Mouse (Mus musculus) hindlimb bud, embryonic 11.5 days (tissue): Measurements from ENCODE around the gene Adgrf5.
A peak's percentile ranks its signal among the peaks of the same experiment; 100 is the strongest.
"Not testable (repeated sequence)": the region's sequence is repeated elsewhere in the genome, so short reads cannot be mapped to it uniquely, and the experiment has no call there.

Experiments
- DNase-seq: peaks from one replicate; pipeline ENCODE4 v3.0.0-alpha.2; 2012; ENCODE audit warnings: low read depth, low spot score; ENCODE audit errors: extremely low spot score

Adgrf5 gene

DNA sequence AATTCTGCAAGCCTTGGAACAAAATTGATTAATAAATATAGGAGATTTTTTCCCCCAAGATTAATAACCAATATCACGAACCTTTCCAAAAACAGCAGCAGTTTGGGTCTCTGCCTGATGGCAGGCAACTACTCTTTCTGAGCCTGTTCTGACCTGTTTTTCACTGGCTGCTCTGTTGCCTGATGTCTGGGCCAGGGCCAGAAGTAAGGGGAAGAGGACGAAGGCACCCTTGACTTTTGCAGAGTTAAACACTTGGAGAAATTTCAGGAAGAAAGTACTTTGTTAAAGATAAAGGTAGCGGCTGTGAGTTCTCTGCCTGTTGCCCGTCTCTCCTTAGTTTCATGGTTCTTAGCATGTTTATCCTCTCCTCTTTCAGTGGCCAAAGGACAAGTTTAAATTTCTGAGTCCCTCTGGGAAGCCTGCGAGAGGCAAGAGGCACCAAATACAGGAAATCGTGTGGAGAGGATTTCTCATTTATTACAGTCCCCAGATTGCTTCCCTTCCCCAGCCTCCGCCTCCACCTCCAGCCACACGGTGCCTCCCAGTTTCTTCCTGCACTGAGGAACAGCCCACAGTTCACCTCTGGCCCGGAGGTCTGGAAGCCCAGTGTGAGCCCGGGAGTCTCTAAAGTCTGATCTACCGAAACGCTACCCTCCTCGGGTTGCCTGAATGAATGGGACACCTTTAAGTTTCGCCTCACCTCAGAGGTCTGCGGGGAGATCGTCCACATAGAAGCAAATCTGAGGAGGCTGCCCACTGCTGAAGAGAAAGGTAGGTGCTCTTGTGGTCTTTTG lies at the start of gene Adgrf5:
Adgrf5 (plus strand) TSS at position 626 of the 794 bp plus-strand sequence.
- DNase-seq = no peak

DNA sequence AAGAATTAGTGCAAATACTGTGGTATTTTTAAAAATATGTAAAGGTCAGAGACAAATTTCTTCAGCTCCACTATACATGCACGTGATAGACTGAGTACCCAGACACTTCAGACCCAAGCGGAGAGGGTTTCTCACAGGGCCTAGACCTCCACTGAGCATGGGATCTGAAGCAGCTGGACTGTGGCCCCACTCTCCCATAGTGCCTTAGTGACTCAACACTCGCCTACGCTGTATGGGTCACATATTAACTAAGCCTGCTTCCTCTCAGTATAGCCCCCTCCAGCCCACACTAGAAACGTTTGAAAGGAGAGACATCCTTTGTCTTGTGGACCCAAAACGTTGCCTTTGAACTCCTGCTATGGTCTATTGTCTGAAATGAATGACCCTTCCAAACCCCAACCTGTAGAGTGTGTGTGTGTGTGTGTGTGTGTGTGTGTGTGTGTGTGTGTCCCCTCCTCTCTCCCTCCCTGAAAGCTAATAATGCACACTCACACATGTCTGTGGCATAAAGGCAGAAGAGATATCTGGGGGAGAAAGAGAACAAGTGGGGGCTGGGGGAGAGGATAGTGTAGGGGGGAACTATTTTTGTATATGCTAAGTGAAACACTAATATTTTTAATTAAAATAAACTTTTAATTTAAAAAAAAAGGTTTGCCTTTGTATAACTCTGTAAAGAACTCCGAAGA lies 34.1 kb upstream of the Adgrf5 start:
- DNase-seq = no peak

DNA sequence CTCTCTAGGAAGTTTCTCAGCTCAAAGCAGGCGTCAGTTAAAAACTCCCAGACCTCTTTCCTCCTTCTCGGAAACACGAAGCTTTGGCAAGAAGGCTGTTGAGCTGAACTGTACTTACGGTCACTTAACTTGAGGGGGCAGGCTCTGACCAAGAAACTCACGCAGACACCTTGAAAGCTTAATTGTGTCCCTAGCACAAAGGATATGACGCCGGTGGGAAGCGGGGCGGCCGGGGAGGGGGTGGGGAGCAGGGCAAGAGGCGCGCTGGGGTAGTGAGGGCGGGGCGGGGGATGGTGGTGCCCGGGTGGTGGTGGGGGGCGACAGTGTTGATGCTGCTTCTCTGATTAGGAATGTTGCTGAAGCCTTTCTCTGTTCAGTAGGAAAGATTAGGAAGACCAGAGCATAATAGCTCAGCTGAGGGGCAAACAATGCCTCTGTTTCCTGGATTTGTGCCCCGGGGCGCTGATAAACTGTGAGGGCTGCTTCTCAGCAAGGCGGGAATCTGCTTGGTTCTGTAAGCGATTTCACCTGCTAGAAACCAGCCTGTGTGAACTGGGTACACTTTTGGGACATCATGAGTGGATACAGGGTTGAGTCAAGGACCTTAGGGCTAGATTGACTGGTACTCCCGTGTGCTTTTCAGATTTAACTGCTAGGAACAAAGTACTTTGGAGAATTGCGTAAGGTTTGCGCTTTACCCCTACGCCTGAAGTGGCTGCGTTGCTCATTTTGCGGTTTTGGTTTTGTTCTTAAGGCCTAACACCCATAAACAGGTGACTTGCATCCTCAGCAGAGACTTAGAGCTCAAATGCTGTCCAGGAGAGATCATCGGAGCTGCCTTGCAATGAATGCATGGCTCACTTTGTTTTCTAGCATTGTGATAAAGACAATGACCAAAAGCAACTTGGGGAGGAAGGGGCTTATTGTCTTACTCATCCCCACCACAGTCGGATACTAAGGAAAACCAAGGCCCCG lies 33.2 kb upstream of the Adgrf5 start:
- DNase-seq = peak; percentile 52

DNA sequence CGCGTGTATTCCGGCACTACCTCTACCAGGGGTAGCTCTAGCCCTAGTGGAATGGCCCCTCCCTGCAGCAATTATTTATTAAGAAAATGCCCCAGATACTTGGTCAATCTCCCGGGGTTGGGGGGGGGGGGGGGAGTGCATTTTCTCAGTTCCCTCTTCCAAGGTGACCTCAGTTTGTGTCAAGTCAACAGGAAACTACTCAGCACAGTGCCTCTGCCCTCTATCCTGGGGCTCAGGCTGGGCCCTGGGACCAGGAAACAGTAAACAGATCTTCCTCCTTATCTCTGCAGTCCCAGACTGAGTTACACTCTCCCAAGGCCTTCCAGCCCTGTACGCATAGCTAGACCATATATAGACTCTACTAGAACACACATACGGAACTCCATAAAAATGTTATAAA lies 32.4 kb upstream of the Adgrf5 start:
- no peak for DNase-seq

DNA sequence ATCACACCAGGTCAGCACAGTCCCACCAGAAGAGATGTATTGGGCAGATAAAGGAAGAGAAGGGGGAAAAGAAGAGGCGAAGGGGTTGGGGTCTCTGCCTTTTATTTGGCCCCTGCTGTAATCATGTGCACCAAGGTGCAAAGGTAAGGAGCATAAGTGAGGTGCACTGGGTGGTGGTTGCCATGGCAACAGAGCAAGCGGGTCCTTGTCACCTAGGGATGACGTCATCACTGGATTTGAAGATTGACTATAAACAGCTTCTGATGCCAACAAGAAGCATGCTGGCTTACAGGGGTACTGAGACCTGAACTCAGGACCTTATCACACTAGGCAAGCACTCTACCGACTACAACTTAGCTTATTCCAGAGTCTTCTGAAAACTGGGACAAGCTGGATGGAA lies 31.0 kb upstream of the Adgrf5 start:
- DNase-seq = no peak

DNA sequence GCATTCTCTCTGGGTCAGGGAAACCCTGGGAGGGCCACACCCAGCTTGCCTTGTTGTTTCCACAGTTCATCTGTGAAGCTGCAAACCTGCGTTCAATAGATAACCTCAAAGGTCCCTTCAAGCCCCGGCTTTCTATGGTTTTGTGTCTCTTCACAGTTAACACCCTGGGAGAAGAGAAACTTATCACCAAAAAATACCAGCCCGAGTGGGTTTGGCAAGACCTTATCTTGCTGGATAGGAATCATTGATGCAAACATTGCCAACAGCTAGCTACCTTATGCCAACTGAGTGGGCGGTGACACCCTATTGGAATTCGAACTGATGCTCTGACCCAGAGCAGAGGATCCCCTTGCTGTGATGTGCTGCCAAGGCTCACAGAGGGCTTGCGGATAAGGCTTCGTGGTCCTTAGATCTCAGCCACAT lies 30.5 kb upstream of the Adgrf5 start:
- DNase-seq = no peak

DNA sequence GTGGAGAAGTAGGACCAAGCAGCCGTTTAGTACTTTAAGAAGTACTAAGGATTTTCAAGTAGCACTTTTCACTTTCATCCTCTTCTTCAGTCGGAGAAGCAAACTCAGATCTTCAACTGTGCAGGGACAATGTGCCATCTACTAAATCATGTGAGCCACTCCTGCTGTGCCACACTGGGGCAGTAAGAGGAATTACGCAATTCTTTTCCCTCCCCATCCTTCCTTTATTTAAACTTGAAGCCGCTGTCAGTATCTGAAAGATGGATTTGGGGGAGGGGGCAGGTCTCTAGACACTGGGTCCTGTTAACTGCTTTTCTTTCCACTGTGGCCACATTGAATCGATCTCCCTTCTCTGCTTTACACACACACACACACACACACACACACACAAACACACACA lies 27.6 kb upstream of the Adgrf5 start:
- DNase-seq = no peak

DNA sequence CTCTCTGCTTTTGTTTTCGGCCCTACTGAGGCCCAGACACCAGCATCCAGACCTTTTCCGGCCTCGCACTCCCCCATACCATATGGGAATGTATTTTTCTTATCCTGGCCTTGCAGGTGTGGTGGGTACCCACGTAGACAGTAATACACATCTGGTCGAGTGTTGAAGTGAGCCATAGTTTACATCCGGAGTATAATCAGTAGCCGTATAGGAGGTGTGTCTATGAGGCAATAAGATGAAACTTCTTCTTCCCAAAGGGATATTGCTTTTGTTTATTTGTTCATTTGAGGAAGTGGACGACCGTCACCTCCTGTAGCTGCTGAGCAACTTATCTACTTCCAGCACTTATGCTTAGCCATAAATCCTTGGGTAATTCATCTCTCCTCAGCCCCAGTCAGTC lies 26.2 kb upstream of the Adgrf5 start:
- no peak for DNase-seq

DNA sequence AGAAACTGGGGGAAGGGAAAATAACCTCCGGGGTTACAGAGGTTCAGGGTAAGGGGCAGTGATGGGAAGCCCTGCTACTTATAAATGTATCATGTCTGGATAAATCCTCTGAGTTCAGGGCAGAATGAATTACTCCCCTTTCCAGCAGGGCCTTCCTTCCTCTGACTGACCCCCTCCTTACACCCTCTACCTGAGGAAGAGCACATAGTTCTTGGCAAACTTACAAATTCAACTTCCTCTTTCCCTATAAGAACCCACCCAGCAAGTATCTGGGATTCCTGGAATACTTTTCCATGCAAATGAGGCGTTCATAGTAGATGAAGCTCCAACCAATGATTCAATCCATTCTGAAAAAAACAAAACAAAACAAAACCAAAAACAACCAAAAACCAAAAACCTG lies 22.6 kb upstream of the Adgrf5 start:
- DNase-seq = no peak

DNA sequence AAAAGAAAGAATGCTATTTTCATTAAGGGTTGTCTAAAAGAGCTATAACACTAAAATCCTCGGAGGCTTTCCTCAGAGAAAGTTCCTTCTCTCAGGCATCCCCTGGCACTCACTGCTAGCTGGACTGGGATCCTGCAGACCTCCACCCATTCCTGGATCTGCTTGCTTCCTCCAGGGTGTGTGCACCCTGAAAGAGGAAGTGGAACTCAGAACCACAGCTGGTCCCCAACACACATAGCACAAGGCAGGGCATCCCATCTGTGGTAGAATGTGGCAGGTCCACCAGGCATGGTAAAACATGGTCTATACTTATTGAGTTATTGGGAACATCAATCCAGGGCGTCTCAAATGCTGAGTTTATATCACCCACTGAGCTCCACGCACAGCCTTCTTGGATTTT lies 22.0 kb upstream of the Adgrf5 start:
- no peak for DNase-seq

DNA sequence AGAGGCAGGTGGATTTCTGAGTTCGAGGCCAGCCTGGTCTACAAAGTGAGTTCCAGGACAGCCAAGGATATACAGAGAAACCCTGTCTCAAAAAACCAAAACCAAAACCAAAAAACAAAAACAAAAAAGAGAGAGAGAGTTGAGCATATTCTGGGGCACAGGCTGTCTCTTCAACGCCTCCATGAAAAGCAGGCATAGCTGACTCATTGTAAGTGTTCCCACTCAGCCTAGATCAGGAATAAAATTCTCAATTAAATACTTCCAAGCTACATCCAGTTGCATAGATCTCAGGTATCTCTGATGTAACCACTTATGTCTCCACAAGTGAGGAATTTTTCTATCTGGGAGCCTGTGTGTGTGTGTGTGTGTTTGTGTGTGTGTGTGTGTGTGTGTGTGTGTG lies 13.8 kb upstream of the Adgrf5 start:
- DNase-seq = not testable (repeated sequence)

DNA sequence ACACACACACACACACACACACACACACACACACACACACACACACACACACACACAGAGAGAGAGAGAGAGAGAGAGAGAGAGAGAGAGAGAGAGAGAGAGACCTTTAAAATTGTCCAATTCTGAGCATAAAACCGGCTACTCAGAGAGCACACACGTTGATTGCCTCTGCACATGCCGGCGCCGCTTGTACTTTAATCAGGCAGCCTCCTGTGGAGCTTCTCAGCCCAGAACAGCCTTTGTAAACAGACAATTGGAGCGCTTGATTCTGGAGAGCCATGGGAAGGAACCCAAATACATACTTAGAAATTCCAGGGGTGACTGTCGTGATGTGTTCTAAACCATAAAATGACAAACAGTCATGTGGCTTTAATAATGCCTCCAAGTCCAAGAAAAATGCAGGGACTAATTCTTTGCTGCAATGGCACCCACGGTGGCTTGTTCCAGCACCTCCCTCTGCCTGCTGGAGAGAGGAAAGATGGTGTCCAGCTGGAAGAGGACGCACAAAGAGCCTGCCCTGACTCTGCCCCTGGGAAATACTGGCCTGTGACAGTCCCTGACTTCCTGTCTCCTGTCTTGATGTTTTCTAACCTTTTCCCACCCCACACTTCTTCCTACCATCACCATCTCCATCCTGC lies 2.2 kb upstream of the Adgrf5 start:
- no peak for DNase-seq

DNA sequence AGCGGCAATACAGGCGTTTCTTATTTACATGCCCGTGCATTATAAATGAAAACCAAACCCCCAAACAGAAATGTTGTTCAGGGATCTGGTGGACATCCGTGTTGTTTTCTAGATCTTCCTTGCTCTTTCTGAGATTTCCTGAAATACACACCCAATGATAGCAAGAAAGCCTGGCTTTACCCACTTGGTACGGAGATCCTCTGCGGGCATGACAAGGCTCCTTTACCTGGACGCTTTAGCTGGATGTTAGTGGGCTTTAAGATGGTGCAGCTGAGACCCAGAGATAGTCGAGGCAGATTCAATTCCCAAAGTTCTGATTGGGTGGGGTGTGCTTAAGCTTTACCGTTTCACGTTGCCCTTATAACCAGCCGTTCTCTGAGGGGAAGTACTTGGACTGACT lies 770 bp downstream of the Adgrf5 start:
- no peak for DNase-seq

DNA sequence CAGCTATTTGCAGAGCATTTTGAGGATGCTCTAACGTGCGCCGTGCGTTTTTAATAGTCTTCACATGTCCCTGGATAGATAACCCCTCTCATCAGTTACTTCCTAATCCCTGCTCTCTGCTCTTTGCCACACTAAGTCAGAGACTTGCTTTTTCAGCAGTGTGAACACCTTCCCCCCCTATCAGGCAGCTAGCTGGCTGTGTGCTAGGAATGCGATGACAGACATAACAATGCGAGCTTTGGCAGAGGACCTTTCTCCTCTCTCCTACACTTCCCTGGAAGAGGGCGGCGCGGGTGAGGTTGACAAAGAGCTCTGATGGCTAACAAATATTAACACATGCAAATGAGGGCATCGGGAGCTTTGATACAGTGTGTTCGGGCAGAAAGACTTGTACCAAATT lies 2.1 kb downstream of the Adgrf5 start:
- DNase-seq = no peak

DNA sequence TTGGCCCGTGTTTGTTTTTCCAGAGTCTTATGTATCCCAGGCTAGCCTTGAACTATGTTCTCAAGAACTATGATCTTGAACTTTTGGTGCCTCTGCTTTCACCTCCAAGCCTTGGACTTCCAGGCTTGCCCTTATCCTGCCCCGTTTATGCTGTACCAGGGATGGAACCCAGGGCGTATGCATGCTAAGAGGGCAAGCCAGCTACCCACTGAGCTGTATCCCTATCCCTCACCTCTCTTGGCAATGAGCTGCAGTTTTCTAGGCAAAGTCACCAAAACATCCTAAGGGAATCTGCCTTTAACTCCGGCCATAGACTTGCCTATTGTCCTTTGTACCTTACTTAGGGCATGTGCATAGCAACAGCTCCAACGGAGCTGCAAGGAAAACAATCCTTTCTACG lies 2.6 kb downstream of the Adgrf5 start:
- DNase-seq = no peak

DNA sequence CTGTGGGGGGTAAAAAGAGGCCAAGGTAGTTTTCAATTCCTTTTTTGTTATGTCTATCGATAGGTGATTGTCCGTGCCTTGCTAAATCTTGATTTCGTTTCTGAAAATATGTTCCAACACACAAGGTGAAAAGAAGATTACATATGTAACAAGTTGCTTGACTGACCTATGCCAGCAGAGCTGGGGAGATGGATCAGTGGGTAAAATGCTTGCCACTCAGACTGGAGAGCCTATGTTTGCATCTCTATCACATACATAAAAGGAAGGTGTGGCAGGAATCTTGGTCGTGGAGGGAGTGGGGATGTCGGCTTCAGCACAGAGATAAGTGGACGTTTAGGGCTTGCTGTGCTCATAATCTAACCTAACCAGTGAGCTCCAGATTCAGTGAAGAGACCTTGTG lies 3.7 kb downstream of the Adgrf5 start:
- DNase-seq = no peak

DNA sequence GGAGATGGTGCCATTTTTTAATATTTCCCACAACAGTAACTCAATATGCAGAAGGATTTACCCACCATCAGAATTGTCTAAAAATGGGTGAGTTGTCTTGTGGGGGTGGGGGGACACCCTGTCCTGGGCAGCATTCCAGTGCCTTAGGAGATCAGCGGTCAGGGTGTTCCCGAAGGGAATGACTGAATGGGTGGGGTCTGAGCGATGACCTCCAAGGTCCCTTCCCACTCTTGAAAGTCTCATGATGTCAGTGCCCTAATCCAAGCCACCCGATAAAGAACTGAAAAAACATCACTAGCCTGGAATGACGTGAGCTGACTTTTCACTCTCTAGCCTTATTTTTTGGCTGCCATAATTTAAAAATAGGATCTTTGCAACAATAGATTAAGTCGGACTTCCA lies 5.0 kb downstream of the Adgrf5 start:
- DNase-seq = no peak

DNA sequence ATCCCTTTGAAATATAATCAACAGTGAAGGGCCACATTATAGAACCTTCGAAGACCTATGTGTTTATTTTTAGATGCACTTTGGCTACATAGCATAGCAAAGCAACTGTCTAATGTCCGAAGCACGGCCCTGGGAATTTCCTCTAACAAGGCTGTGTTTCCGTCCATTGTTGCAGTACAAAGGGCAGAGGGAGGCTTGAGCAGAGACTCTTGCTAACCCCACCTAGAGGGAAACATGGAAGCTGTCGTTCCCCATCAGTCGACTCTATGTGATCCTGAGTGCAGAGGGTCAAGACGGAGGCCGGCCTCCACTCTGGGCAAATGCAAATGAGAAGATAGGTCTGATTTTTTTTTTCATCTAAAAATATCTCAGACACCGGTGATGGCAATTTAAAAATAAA lies 6.2 kb downstream of the Adgrf5 start:
- no peak for DNase-seq

DNA sequence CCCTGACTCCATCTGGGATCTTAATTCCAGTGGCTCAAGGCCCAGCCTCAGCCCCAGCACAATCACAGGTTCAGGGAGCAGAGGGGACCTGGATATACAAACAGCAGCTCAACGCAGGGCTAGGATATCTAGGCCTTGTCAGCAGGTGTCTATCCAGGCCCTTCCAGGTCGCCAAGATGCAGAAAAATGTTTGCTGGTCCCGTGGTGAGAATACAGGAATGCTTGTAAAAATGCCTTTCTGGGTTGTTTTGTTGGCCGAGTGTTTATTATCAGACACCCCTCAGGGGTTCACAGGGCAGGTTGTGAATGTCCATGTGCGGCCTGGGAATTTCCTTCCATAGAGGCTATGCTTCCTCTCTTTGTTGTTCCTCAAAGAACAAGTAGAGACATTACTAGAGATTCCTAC lies 7.9 kb downstream of the Adgrf5 start:
- DNase-seq = no peak

DNA sequence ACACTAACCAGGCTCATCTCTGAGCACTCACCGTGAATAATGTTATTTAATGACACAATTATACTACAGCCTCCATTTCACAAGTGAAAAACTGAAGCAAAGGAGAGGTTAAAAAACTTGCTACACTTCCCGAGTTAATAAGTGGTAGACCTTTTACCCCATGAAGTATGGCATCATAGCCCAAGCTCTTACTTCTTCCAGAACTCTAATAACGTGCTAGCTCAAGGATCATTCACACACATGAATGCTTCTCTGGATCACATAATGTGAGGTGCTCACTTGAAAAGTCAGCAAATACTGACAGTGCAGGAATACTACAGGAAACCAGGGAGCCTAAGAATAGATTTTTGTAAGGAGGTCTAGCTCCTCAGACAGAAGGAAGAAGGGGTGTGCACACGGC lies 12.4 kb downstream of the Adgrf5 start:
- DNase-seq = no peak

DNA sequence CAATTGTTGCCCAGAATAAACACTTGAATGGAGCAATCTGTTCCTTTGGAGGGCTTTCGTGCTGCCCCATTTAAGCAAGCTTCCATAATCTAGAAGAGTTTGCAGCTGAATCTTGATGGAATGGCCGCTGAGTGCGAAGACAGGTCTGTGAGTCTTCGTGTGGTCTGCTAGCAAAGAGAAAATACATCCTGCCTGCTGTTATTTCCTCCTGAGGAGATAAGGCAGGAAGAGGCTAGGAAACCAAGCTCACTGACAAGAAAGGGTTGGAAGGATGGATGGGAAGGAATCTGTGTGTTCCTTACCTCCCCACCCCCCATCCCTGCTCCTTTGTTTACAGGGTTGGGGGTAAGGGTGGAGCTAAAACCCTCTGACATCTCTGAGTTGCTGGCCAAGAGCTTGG lies 13.8 kb downstream of the Adgrf5 start:
- no peak for DNase-seq
